Mouse (Mus musculus) stomach, embryonic 16.5 days (tissue): Measurements from ENCODE around the gene Cachd1. TPM values are rescaled to one million over a fixed set of nuclear protein-coding genes. Genes with fewer than 3 reads are reported as not detected.

ENCODE experiments used
- ATAC-seq: fragments of 200-750 bp; cut with Nextera tagmentation; 2 replicates; pipeline ENCODE4 v1.8.0; 2017; ENCODE audit warnings: moderate number of reproducible peaks, moderate TSS enrichment; ENCODE audit not compliant: insufficient read depth, low FRiP score
- H3K27ac ChIP-seq: fragments of 300-500 bp; sonication (generic); 2 replicates; pipeline ENCODE4 v1.5.1; 2014; ENCODE audit warnings: low read length
- H3K27me3 ChIP-seq: fragments of 300-500 bp; sonication (generic); 2 replicates; pipeline ENCODE4 v1.6.1; 2014; ENCODE audit warnings: low read length, control low read depth, mixed read lengths; ENCODE audit not compliant: control insufficient read depth, insufficient read depth
- H3K36me3 ChIP-seq: fragments of 300-500 bp; sonication (generic); 2 replicates; pipeline ENCODE4 v1.6.1; 2014; ENCODE audit warnings: low read length; ENCODE audit not compliant: control insufficient read depth, insufficient read depth
- H3K4me1 ChIP-seq: fragments of 300-500 bp; sonication (generic); 2 replicates; pipeline ENCODE4 v1.6.1; 2014; ENCODE audit warnings: low read length, control low read depth, mixed read lengths; ENCODE audit not compliant: control insufficient read depth, insufficient read depth
- H3K4me2 ChIP-seq: fragments of 300-500 bp; sonication (generic); 2 replicates; pipeline ENCODE4 v1.6.1; 2014; ENCODE audit warnings: low read depth, low read length, mixed read lengths
- H3K4me3 ChIP-seq: fragments of 300-500 bp; sonication (generic); replicated peaks from 2 replicates; pipeline ENCODE4 v1.5.1; 2014; ENCODE audit warnings: mild to moderate bottlenecking, low read length
- H3K9ac ChIP-seq: fragments of 300-500 bp; sonication (generic); 2 replicates; pipeline ENCODE4 v1.6.1; 2014; ENCODE audit warnings: low read length
- H3K9me3 ChIP-seq: fragments of 300-500 bp; sonication (generic); replicated peaks from 2 replicates; pipeline ENCODE4 v1.6.1; 2016; ENCODE audit warnings: low read length, control low read depth; ENCODE audit not compliant: control insufficient read depth
- WGBS: fragments of 180-500 bp; shearing (Covaris S2); extraction: QIAGEN DNeasy Blood & Tissue Kit; methylation state at CpG from one replicate; pipeline ENCODE4 v1.1.7; 2014; 5-methylcytosine and 5-hydroxymethylcytosine counted together
- polyA plus RNA-seq: library from polyadenylated mRNA; unstranded; fragments of >200 nt; fragmentation: Nextera tagmentation; extraction: Ambion mirVana; gene quantifications from 2 replicates; pipeline ENCODE4 v1.2.1, GENCODE M21; 2015

Gene Cachd1
- polyA plus RNA-seq, 1 experiment from 2014 or later = 7.2 TPM

GRCm38 (mm10) chr4:100780911-100781310 lies 4.4 kb downstream of the Cachd1 start:
- Histone ChIP-seq H3K4me2 (no peak overlapping the region), H3K4me3 (no peak overlapping the region), H3K36me3 (no peaks in the 10 kb centered on the region), H3K9ac (no peak overlapping the region), H3K4me1 (peaks cover 33% of the 10 kb centered on the region), H3K27me3 (no peaks in the 10 kb centered on the region), H3K9me3 (no peaks in the 10 kb centered on the region), H3K27ac (no peak overlapping the region)
- 68% methylated on average over 6 of the region's 6 CpGs for WGBS
- no peak for ATAC-seq

GRCm38 (mm10) chr4:100782348-100782747 lies 5.9 kb downstream of the Cachd1 start:
- Histone ChIP-seq H3K4me2 (no peak overlapping the region), H3K9me3 (no peaks in the 10 kb centered on the region), H3K27me3 (no peaks in the 10 kb centered on the region), H3K27ac (no peak overlapping the region), H3K4me1 (peaks cover 33% of the 10 kb centered on the region), H3K9ac (no peak overlapping the region), H3K36me3 (no peaks in the 10 kb centered on the region), H3K4me3 (no peak overlapping the region)
- no peak for ATAC-seq
- 52% methylated on average over 8 of the region's 8 CpGs for WGBS

- H3K4me2 ChIP-seq = no peak overlapping the region
- H3K36me3 ChIP-seq = no peaks in the 10 kb centered on the region
- whole genome bisulfite sequencing = 69% methylated on average over 3 of the region's 3 CpGs
- H3K4me3 ChIP-seq = no peak overlapping the region
- H3K9ac ChIP-seq = no peak overlapping the region
- ATAC-seq = no peak
- peaks cover 33% of the 10 kb centered on the region for H3K4me1 ChIP-seq
- no peaks in the 10 kb centered on the region for H3K27me3 ChIP-seq
- no peak overlapping the region for H3K27ac ChIP-seq
- no peaks in the 10 kb centered on the region for H3K9me3 ChIP-seq
These were observed 6.4 kb downstream of the Cachd1 start for GRCm38 (mm10) chr4:100782891-100783290.

GRCm38 (mm10) chr4:100787201-100787600 lies 10.7 kb downstream of the Cachd1 start:
- Histone ChIP-seq H3K4me3 (no peak overlapping the region), H3K9me3 (no peaks in the 10 kb centered on the region), H3K27ac (no peak overlapping the region), H3K9ac (no peak overlapping the region), H3K4me2 (no peak overlapping the region), H3K27me3 (no peaks in the 10 kb centered on the region), H3K36me3 (no peaks in the 10 kb centered on the region), H3K4me1 (peaks cover 11% of the 10 kb centered on the region; the same call in 1 of the 2 replicates)
- WGBS = 73% methylated on average over 3 of the region's 3 CpGs
- ATAC-seq = no peak

GRCm38 (mm10) chr4:100790176-100790575 lies 13.7 kb downstream of the Cachd1 start:
- Histone ChIP-seq H3K9ac (no peak overlapping the region), H3K4me1 (peaks cover 19% of the 10 kb centered on the region), H3K4me3 (no peak overlapping the region), H3K4me2 (no peak overlapping the region), H3K36me3 (no peaks in the 10 kb centered on the region), H3K27me3 (no peaks in the 10 kb centered on the region), H3K27ac (no peak overlapping the region; the same call in 1 of the 2 replicates), H3K9me3 (no peaks in the 10 kb centered on the region)
- ATAC-seq = no peak
- 59% methylated on average over 5 of the region's 5 CpGs for WGBS

GRCm38 (mm10) chr4:100793147-100793546 lies 16.7 kb downstream of the Cachd1 start:
- H3K4me3 ChIP-seq = no peak overlapping the region
- H3K36me3 ChIP-seq = no peaks in the 10 kb centered on the region
- H3K9me3 ChIP-seq = no peaks in the 10 kb centered on the region
- H3K9ac ChIP-seq = no peak overlapping the region
- 11% methylated on average over 2 of the region's 2 CpGs for WGBS
- H3K27me3 ChIP-seq = no peaks in the 10 kb centered on the region
- H3K4me1 ChIP-seq = peaks cover 30% of the 10 kb centered on the region
- peak; percentile 50; the same call in 1 of the 2 replicates for ATAC-seq
- H3K27ac ChIP-seq = peak overlapping the region; percentile 17; the same call in 1 of the 2 replicates
- H3K4me2 ChIP-seq = no peak overlapping the region

- WGBS = 28% methylated on average over 5 of the region's 5 CpGs
- H3K9ac ChIP-seq = no peak overlapping the region
- peaks cover 32% of the 10 kb centered on the region for H3K4me1 ChIP-seq
- H3K4me3 ChIP-seq = no peak overlapping the region
- H3K27me3 ChIP-seq = no peaks in the 10 kb centered on the region
- H3K9me3 ChIP-seq = no peaks in the 10 kb centered on the region
- no peak for ATAC-seq
- H3K27ac ChIP-seq = no peak overlapping the region
- no peaks in the 10 kb centered on the region for H3K36me3 ChIP-seq
- H3K4me2 ChIP-seq = no peak overlapping the region
These were observed 19.0 kb downstream of the Cachd1 start for GRCm38 (mm10) chr4:100795523-100795922.

GRCm38 (mm10) chr4:100800730-100801442 lies 24.4 kb downstream of the Cachd1 start:
- H3K4me3 ChIP-seq = no peak overlapping the region
- ATAC-seq = no peak
- WGBS = 77% methylated on average over 14 of the region's 14 CpGs
- no peak overlapping the region for H3K9ac ChIP-seq
- H3K4me2 ChIP-seq = 0 out of 2 replicates have a peak overlapping the region, but pooled peaks have one; percentile 4
- H3K27ac ChIP-seq = peak overlapping the region; percentile 36; the same call in 1 of the 2 replicates
- peaks cover 22% of the 10 kb centered on the region for H3K4me1 ChIP-seq
- no peaks in the 10 kb centered on the region for H3K27me3 ChIP-seq
- no peaks in the 10 kb centered on the region for H3K9me3 ChIP-seq
- H3K36me3 ChIP-seq = no peaks in the 10 kb centered on the region

- ATAC-seq = no peak
- Histone ChIP-seq H3K27me3 (no peaks in the 10 kb centered on the region), H3K36me3 (no peaks in the 10 kb centered on the region), H3K27ac (peak overlapping the region; percentile 36; the same call in 1 of the 2 replicates), H3K4me2 (no peak overlapping the region), H3K9me3 (no peaks in the 10 kb centered on the region), H3K9ac (no peak overlapping the region), H3K4me1 (peaks cover 22% of the 10 kb centered on the region), H3K4me3 (no peak overlapping the region)
- WGBS = 59% methylated on average over 3 of the region's 3 CpGs
These were observed 24.9 kb downstream of the Cachd1 start for GRCm38 (mm10) chr4:100801443-100801786.
